Mouse (Mus musculus) limb, embryonic 10.5 days (tissue): Measurements from ENCODE around the gene 1110008L16Rik. TPM values are rescaled to one million over a fixed set of nuclear protein-coding genes. Genes with fewer than 3 reads are reported as not detected.
A peak's percentile ranks its signal among the peaks of the same experiment; 100 is the strongest.
"Not testable (repeated sequence)": the region's sequence is repeated elsewhere in the genome, so short reads cannot be mapped to it uniquely, and the experiment has no call there.

Experiments used
- DNase-seq: peaks from one replicate; pipeline ENCODE4 v3.0.0-alpha.2; 2017; ENCODE audit warnings: low spot score
- H3K27ac ChIP-seq: fragments of 300-500 bp; sonication (generic); 2 replicates; pipeline ENCODE4 v1.5.1; 2016; ENCODE audit warnings: mild to moderate bottlenecking
- H3K27me3 ChIP-seq: fragments of 300-500 bp; sonication (generic); 2 replicates; pipeline ENCODE4 v1.6.1; 2016; ENCODE audit warnings: low read depth, mild to moderate bottlenecking; ENCODE audit not compliant: poor library complexity, severe bottlenecking
- H3K36me3 ChIP-seq: fragments of 300-500 bp; sonication (generic); 2 replicates; pipeline ENCODE4 v1.6.1; 2016; ENCODE audit warnings: mild to moderate bottlenecking, moderate library complexity
- H3K4me1 ChIP-seq: fragments of 300-500 bp; sonication (generic); 2 replicates; pipeline ENCODE4 v1.6.1; 2016
- H3K4me3 ChIP-seq: fragments of 300-500 bp; sonication (generic); 2 replicates; pipeline ENCODE4 v1.5.1; 2016; ENCODE audit warnings: mild to moderate bottlenecking, moderate library complexity
- H3K9me3 ChIP-seq: fragments of 300-500 bp; sonication (generic); replicated peaks from 2 replicates; pipeline ENCODE4 v1.6.1; 2016; ENCODE audit warnings: mild to moderate bottlenecking
- WGBS: fragments of 180-500 bp; shearing (Covaris S2); methylation state at CpG from one replicate; pipeline ENCODE4 v1.1.7; 2016; 5-methylcytosine and 5-hydroxymethylcytosine counted together
- polyA plus RNA-seq: library from polyadenylated mRNA; unstranded; fragments of >200 nt; fragmentation: Nextera tagmentation; extraction: Ambion mirVana; gene quantifications from 2 replicates; pipeline ENCODE4 v1.2.1, GENCODE M21; 2016

The 1110008L16Rik gene
- polyA plus RNA-seq: 20.9 and 22.2 TPM in 2 replicates

DNA sequence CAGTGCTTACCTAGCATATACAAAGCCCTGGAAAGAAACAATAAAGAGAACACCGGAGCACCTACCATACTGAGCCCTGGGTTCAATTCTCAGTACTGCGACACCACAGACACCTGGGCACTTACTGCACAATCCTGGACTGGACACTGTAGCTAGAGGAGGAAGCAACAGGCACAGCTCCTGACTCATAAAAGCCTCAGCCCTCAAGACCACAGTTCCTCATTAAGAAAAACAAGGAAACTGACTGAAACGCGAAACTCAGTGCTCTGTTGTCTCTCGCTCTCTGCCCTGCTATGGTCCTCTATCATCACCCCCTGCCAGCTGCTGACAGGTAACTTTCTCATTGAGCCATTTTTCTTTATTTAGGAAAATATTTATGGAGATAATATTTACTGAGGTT is at the start of gene 1110008L16Rik:
1110008L16Rik (plus strand) TSS at position 242 of the 400 bp plus-strand sequence.
- DNase-seq: no peak
- Histone ChIP-seq H3K4me1 (peaks cover 21% of the 10 kb centered on the region), H3K27ac (no peak within 1 kb of the TSS), H3K4me3 (no peak within 1 kb of the TSS), H3K9me3 (no peaks in the 10 kb centered on the region), H3K27me3 (no peaks in the 10 kb centered on the region), H3K36me3 (peaks cover 49% of the 10 kb centered on the region)
- WGBS: 83% methylated on average over 5 of the region's 5 CpGs

- not testable (repeated sequence) for H3K27ac ChIP-seq, H3K27me3 ChIP-seq, H3K9me3 ChIP-seq, H3K4me3 ChIP-seq, H3K4me1 ChIP-seq, DNase-seq
- no CpG with 5 or more reads among the region's 8 CpGs for WGBS
- H3K36me3 ChIP-seq: peaks cover 24% of the 10 kb centered on the region
Observed at GRCm38 (mm10) chr12:55261950-55262349, 37.4 kb upstream of the 1110008L16Rik start.

DNA sequence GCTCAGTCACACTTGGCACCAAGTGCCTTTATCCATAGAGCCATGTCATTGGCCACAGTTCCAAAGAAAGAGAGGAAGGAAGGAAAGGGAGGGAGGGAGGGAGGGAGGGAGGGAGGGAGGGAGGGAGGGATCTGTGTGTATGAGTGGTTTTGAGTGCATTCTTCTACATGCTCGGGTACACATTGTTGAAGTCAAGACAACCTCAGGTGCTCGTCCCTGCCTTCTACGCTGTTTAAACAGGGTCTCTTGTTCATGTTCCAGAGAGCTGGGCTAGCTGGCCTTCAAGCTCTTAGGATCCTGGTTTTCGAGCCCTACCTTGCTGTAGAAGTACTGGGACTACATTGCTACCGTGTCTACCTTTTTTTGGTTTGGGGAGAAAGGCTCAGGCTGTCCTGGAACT is 36.0 kb upstream of the 1110008L16Rik start:
- no CpG with 5 or more reads among the region's 5 CpGs for WGBS
- H3K9me3 ChIP-seq, H3K4me1 ChIP-seq, H3K27me3 ChIP-seq, H3K27ac ChIP-seq, DNase-seq, H3K4me3 ChIP-seq: not testable (repeated sequence)
- peaks cover 12% of the 10 kb centered on the region for H3K36me3 ChIP-seq

GRCm38 (mm10) chr12:55272243-55272642 is 27.1 kb upstream of the 1110008L16Rik start:
- peak; percentile 31 for DNase-seq
- 79% methylated on average over 3 of the region's 3 CpGs for WGBS
- no peaks in the 10 kb centered on the region for H3K27me3 ChIP-seq
- no peaks in the 10 kb centered on the region for H3K9me3 ChIP-seq
- H3K36me3 ChIP-seq: no peaks in the 10 kb centered on the region
- H3K4me3 ChIP-seq: no peak overlapping the region
- no peak overlapping the region for H3K27ac ChIP-seq
- H3K4me1 ChIP-seq: no peaks in the 10 kb centered on the region

DNA sequence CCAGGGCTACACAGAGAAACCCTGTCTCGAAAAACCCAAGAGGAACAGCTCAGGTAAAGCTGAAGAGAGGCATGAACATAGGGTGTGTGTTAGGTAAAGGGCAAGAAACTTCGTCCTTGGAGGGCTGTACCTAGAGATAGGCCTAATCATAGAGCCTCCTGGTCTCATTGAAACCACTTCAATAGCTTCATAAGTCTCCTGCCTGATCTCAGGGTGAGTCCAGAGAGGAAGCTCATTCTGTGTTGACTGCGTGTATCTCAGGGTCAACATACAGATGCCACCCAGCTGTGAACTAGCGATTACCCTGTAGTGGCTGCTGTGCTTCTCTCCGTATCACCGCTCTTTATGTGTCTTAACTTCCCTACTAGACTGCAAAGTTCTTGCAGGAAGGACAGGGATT is 21.8 kb upstream of the 1110008L16Rik start:
- not testable (repeated sequence) for DNase-seq, H3K9me3 ChIP-seq, H3K27ac ChIP-seq, H3K4me1 ChIP-seq, H3K4me3 ChIP-seq, H3K27me3 ChIP-seq
- peaks cover 21% of the 10 kb centered on the region for H3K36me3 ChIP-seq
- WGBS: 91% methylated on average over 4 of the region's 6 CpGs

DNA sequence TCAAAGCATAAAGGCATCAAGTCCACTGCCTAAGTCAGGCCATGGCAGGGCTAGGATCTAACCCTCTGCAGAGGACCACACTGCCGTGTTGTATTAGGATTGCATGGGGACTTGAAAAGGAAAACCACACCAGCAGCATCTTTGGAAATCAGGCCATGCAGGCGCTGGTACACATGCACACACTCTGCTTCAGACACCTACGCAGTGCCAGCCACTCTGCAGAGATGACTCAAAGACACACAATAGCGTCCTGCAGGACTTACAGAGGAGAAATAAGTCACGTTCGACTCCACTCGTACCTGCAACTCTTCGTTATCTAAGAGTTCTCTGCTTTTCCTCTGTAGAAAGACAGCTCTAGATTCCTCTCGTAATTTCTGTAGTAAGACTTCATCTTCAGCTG is 1.3 kb upstream of the 1110008L16Rik start:
- peaks cover 61% of the 10 kb centered on the region for H3K36me3 ChIP-seq
- 93% methylated on average over 9 of the region's 9 CpGs for WGBS
- no peak for DNase-seq
- H3K27me3 ChIP-seq: no peaks in the 10 kb centered on the region
- H3K27ac ChIP-seq: no peak overlapping the region
- H3K4me1 ChIP-seq: peaks cover 15% of the 10 kb centered on the region
- H3K4me3 ChIP-seq: no peak overlapping the region
- no peaks in the 10 kb centered on the region for H3K9me3 ChIP-seq

DNA sequence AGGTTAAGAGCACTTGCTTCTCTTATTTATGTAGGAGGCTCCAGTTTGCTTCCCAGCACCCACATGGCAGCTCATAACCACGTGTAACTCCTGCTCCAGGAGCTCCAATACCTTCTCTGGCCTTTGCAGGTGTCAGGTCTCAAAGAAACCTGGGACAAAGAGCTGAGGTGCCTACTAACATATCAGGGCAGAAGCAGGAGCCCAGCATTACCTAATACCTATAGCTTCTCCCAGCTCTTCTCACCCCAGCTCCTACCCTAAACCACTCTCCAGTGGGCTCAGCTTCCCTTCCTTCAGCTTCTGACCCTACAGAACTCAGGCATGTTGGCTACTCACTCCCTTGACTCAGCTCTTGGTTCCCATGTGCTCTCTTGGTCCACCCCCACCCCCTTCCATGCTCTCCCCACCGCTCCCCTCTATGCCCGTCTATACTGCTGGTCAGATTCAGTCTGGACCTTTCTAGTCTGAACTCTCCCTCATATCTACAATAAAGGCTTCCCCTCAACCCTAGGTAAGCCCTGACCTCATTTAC is 1.5 kb downstream of the 1110008L16Rik start:
- no peaks in the 10 kb centered on the region for H3K27me3 ChIP-seq
- peak overlapping the region; percentile 67 for H3K4me3 ChIP-seq
- 90% methylated on average over 3 of the region's 3 CpGs for WGBS
- H3K27ac ChIP-seq: peak overlapping the region; percentile 95
- peaks cover 44% of the 10 kb centered on the region for H3K36me3 ChIP-seq
- no peak for DNase-seq
- H3K4me1 ChIP-seq: peaks cover 21% of the 10 kb centered on the region
- H3K9me3 ChIP-seq: no peaks in the 10 kb centered on the region

GRCm38 (mm10) chr12:55301472-55302300 is 2.3 kb downstream of the 1110008L16Rik start:
- H3K4me3 ChIP-seq: peak overlapping the region; percentile 67
- peaks cover 21% of the 10 kb centered on the region for H3K4me1 ChIP-seq
- 56% methylated on average over 11 of the region's 11 CpGs for WGBS
- peaks cover 44% of the 10 kb centered on the region for H3K36me3 ChIP-seq
- H3K27me3 ChIP-seq: no peaks in the 10 kb centered on the region
- DNase-seq: peak; percentile 38
- no peaks in the 10 kb centered on the region for H3K9me3 ChIP-seq
- peak overlapping the region; percentile 95 for H3K27ac ChIP-seq

DNA sequence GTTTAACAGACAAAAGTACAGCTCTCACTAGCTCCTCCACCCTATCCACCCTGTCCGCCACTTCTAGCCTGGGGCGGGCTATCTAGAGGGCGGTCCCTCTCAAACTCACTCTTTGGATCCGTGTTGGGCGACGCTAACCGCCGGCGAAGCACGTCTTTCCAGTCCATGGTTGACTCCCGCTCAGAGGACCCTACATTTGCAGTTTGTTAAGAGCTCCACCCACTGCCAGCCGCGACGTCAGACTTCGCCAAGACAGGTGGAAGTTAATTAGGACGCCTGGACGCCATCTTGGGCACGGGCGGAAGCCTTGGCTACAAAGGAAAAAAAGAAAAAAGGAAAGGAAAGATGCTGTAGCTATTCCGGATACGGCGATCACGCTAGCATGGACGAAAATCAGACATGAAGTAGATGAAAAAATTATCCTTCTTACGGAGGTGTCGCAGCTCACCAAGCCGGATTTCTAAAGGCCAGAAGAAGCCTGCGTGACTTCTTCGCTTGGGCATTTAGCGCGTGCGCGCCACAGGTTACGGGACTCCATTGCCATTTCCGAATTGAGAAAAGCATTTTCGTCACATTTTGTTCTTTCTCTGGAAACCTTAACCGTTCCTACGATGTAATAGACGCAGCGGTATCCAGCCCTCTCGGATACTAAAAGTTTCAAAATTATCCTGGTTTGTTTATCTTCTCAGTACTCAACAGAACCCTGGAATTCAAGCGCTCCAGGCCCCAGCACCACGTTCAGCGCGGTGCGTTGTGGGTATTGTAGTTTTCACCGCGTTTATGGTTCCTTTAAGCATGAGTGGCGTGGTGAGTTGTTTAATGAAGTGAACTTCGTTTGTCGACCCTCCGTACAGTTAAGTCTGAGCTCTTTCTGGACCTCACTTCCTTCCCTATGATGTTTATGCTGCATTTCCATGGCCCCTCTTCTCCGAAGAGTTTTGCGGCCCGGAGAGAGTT is 3.4 kb downstream of the 1110008L16Rik start, which contains the start of gene Ppp2r3c:
Ppp2r3c (minus strand) TSS at position 514 of the 957 bp plus-strand sequence.
- H3K27me3 ChIP-seq: no peaks in the 10 kb centered on the region
- DNase-seq: peak; percentile 89
- peak within 1 kb of the TSS; percentile 67 for H3K4me3 ChIP-seq
- peaks cover 44% of the 10 kb centered on the region for H3K36me3 ChIP-seq
- peak within 1 kb of the TSS; percentile 95 for H3K27ac ChIP-seq
- H3K4me1 ChIP-seq: peaks cover 21% of the 10 kb centered on the region
- WGBS: under 1% methylated on average over 55 of the region's 55 CpGs
- no peaks in the 10 kb centered on the region for H3K9me3 ChIP-seq

GRCm38 (mm10) chr12:55306371-55306770 is 7.0 kb downstream of the 1110008L16Rik start:
- WGBS: 98% methylated on average over 4 of the region's 4 CpGs
- H3K36me3 ChIP-seq: peaks cover 51% of the 10 kb centered on the region
- H3K27me3 ChIP-seq: no peaks in the 10 kb centered on the region
- no peak overlapping the region for H3K27ac ChIP-seq
- no peak for DNase-seq
- no peaks in the 10 kb centered on the region for H3K9me3 ChIP-seq
- no peak overlapping the region for H3K4me3 ChIP-seq
- peaks cover 13% of the 10 kb centered on the region for H3K4me1 ChIP-seq

DNA sequence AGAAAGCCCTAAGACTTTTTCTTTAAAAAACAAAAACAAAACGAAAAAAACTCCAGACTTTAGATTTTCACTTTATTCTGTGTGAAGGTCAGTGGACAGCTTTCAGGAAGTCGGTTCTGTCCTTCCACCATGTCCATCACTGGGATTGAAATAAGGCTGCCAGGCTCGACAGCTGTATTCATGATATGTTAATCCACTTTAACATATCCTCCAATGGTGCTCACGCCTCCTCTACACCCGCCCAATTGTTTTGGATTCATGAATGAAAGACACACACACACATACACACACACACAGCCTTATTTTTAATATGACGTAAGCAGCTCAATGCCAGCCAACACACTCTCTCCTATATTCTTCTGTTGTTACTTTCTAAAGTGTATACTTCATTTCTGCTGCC is 8.2 kb downstream of the 1110008L16Rik start:
- H3K9me3 ChIP-seq: no peaks in the 10 kb centered on the region
- peaks cover 6% of the 10 kb centered on the region; the same call in 1 of the 2 replicates for H3K4me1 ChIP-seq
- no peak overlapping the region for H3K27ac ChIP-seq
- H3K27me3 ChIP-seq: no peaks in the 10 kb centered on the region
- no peak overlapping the region for H3K4me3 ChIP-seq
- DNase-seq: no peak
- 93% methylated on average over 6 of the region's 6 CpGs for WGBS
- H3K36me3 ChIP-seq: peaks cover 58% of the 10 kb centered on the region

DNA sequence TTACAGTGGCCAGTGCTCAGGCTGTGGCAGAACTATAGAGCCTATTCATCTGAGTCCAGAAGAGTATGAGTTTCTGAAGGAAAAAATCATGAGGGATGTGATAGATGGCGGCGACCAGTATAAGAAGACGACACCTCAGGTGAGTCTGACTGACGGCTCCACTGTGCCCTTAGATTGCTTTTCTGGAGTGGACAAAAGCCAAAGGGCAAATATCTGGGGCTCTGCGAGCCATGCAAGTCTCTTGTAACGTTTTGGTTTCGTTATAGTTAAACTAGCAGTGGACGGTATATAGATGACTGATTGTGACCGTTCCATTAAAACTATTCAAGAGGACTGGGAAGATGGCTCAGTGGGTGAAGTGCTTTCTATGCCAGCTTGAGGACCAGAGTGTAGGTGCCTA is 9.4 kb downstream of the 1110008L16Rik start:
- no peak for DNase-seq
- Histone ChIP-seq H3K4me1 (peaks cover 4% of the 10 kb centered on the region; the same call in 1 of the 2 replicates), H3K9me3 (no peaks in the 10 kb centered on the region), H3K27me3 (no peaks in the 10 kb centered on the region), H3K4me3 (no peak overlapping the region), H3K27ac (no peak overlapping the region), H3K36me3 (peaks cover 60% of the 10 kb centered on the region)
- 93% methylated on average over 9 of the region's 9 CpGs for WGBS
